Mouse (Mus musculus): ENCODE results near the gene Ppp1r27.
"Not testable (repeated sequence)": the region's sequence is repeated elsewhere in the genome, so short reads cannot be mapped to it uniquely, and the experiment has no call there.

The Ppp1r27 gene

DNA sequence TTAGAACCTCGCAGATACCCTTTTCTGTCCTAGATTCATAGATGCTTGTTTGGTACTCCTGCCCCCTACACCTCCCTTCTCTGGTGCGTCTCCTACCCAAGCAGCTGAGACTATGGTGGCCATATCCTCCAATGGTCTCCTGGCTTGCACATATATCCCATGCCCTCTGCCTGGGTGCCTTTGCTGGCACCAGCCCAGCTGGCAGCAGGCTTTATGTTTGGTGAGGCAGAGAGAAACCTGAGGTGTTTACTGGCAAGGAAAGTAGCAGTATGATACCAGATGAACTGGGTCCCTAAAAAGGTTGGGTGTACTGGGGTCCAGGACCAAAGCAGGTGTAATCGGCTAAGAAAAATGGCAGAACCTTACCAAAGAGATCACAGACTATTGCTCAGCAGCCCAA, 5.0 kb downstream of the Ppp1r27 start:
- DNase-seq (ENCODE audit: low spot score) = no peak

DNA sequence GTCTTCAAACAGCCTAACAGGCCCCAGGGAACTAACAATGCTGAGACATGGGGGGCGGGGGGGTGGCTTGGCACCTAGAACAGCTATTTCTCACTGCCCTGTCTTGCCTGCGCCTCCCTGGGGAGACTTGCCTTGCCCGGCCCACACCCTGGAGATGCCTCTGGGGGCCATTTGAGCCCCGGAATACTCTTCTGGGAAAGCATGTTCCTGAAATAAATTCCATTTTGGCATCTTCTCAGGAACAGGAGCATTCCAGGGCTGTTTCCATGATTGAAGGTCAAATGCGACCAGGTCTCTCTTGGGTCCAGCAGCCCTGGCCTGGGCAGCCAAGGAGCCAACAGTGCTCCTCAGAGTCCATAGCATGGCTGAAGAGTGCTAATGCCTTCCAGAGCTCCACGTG, 8.6 kb downstream of the Ppp1r27 start:
- no peak for DNase-seq (ENCODE audit: low spot score)

DNA sequence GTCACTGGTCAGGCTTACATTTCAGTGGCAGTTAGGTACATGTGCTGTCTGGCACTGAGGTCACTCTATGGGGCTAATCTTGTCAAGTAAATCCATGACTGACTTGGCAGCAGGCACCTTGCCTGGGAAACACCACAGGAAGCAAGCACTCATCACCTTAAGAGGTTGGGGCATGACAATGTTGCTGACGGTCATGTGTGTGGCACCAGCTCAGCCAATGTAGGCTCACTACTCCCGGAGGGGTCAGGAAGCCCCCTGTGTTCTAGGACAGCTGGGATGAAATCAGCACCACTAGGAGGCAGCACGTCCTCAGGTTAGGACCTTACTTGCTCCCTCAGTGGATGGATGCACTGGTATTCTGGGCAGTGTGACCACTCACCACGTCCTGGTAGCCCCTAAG, 9.0 kb downstream of the Ppp1r27 start:
- no peak for DNase-seq (ENCODE audit: low spot score)

DNA sequence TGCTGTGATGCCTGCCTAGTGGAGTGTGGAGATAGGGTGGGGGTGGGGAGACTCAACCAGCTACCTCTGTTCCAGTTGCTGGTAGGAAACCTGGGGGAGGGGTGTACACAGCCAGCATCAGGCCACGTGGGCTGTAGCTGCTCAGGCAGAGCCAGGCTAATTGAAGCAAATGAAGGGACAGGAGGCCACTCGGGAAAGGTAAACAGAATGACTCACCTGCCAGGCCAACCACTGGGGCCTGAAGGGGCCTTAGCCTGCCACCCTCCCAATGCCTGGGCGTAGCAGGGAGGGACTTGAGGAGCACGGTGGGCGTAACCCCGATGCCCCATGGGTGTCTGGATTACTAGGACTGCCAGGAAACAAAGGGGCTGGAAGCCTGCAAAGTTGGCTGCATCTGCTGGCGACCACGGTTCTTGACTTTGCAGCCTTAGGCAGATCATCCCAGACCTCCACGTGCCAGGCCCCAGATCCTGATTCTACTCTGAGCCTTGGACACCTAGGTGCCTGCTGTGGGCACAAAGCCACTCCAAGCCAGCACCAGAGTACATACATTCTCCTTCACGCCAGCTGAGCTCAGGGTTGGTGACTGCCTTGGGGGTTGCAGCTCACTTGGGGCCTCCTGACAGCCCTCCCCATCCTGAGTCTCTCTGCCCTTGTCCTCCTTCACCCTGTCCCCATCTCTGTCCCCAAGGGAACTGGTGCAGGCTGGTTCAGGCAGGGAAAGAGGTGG, 11.5 kb downstream of the Ppp1r27 start:
- DNase-seq (ENCODE audit: low spot score) = no peak

DNA sequence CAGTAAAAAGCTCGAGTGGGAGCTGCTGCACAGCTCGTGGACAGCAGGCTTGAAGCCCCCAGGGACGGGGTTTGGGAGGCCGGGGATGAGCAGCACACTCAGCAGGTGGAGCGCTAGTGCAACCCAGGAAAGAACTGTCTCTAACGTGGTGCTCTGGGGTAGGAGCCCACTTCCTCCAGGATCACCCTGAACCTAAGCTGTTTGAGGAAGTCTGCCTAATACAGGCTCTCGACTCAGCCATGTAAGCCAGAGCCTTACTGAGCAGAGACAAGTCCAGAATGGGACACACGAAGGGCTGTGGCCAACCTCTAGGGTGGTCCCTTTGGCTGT, 12.0 kb downstream of the Ppp1r27 start:
- no peak for DNase-seq (ENCODE audit: low spot score)

DNA sequence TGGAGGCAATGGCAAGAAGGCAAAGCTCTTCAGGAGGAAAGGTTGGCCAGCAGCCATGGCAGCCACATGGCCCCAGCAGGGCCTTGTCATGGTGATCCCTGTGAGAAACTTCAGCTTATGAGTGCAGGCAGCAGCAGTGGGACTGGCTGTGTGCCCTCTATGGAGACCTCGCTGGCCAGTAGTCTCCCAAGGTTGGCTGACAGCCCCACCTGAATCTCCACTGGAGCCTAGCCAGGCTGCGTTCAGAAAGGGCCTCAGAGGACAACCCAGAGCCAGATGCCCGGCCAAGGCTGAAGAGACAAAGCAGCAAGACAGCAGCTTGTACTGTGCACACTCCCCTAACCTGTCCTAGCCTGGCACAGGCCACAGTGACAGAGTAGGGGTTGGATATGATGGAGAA, 12.4 kb downstream of the Ppp1r27 start:
- DNase-seq (ENCODE audit: low spot score) = peak; percentile 65

DNA sequence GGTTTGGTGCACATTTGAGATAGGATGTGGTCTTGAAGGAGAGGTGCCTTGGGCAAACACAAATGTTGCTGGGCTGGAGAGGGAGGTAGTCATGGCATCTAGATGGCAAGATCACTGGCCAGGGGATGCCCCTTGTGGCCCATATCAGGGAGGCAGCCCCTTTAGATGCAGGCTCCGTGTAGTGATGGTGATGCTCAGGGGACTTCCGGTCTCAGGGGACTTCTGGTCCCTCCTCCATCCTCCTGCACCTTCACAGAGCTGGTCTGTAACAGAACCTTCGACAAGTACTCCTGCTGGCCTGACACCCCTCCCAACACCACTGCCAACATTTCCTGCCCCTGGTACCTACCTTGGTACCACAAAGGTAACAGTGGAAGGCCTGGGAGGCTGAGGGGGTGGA, 15.1 kb downstream of the Ppp1r27 start:
- no peak for DNase-seq (ENCODE audit: low spot score)

DNA sequence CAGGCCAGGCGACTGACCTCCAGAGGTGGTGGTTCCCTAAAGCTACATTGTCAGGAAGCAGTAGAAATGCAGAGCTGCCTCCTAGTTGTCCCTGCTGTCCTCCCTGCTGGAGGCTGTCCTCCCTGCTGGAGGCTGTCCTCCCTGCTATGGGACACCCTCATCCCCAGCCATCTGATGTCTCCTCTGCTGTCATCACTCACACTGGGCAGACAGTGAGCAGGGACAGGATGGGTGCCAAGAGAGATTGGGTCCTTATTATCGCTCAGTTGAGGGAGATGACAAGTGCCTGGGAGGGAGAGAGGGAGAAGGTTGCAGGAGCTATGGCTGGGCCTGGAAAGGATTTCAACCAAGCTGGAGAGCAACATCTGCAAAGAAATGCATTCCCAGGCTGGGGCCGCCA, 15.8 kb downstream of the Ppp1r27 start:
- no peak for DNase-seq (ENCODE audit: low spot score)

DNA sequence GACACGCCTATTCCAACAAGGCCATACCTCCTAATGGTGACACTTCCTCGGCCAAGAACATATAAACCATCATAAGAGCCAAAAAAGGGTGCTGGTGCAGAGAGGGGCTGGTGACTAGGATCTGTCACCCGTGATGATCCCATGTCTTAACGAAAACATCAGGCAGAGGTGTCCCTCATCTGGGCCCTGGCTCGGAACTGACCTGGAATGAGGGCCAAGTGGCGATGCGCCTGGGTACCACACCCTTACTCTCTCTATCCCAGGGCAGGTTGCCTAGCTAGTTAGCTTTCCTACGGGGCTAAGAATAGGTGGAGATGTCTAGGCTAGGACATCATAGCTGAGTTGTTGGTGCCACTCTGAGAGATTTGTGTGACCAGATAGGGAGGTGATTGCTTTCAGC, 16.8 kb downstream of the Ppp1r27 start:
- DNase-seq (ENCODE audit: low spot score) = no peak

DNA sequence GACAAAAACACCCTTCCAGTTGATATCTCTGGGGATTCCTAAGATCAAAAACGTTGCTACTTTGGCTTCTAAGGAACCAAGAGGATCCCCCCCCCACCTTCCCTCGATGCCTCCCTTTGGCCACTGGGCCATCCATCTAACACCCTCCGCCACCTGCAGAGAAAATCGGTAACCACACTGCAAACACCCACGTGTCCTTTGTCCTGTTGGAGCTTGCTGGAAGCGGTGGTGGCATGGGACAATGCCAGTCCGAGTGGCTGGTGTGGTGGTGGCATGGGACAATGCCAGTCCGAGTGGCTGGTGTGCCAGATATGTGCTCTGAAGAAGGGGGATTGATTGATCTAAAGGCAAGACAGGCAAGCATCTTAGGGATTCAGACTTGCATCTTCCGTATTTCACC, 19.3 kb downstream of the Ppp1r27 start:
- no peak for DNase-seq (ENCODE audit: low spot score)

DNA sequence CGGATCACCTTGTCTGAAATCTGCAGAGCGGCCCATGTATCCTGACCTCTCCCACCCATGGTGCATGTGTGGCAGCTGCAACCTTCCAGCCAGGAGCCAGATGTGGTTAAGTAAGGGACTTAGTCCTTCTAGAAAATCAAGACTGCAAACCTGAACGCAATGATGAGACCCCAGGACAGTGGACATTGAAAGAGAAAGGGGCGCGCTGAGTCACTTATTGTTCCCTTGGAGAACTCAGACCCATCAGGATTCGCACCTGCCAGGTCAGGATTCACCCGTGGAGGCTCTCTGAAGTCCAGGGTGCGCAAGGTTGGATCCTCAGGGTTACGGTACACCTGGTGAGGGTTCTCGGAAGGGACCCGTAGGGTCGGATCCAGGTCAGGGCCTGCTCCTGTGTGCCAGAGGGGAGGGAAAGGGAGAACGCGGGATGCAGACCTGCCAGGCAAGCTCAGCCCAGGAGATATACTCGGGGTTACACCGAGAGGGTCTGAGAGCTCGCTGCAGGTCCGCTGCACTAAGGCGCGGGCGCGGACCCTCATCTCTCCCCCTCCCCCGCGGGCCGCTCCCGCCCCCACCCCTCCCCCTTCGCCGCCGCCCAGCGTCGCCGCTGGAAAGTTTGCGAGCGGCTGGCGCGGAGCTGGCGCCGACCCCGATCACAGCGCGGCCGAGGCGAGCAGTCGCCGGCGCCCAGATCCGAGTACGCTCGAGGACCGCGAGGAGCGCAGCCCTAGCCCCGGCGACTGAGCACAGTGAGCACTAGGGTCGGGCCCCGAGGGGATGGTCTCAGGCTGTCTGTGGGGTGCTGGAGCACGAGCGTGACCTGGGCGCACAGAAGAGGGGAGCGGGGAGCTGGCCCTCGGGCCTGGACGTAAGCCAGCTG, 20.6 kb downstream of the Ppp1r27 start, which contains the start of gene Gcgr:
Gene Gcgr (plus strand): TSS at position 615 of the 880 bp plus-strand sequence.
- DNase-seq (ENCODE audit: low spot score) = no peak

DNA sequence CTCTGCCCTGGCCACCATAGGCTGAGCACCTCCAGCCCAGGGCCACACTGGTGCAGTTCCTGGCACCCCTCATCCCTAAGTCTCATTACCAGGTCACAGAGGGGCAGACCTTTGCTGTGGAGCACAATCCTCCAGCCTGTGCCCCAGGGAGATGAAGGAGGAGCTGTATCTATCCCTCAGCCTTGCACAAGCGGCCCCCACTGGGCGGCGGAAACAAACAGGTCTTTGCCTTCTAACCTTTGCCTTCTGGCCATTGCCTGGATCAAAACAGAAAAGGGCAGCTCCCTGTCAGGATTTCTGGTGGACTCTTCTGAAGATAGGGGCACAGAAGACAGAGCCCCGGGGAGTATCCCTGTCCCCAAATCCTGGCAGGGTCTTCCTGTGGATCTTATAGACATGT, 22.0 kb downstream of the Ppp1r27 start:
- DNase-seq (ENCODE audit: low spot score) = no peak

DNA sequence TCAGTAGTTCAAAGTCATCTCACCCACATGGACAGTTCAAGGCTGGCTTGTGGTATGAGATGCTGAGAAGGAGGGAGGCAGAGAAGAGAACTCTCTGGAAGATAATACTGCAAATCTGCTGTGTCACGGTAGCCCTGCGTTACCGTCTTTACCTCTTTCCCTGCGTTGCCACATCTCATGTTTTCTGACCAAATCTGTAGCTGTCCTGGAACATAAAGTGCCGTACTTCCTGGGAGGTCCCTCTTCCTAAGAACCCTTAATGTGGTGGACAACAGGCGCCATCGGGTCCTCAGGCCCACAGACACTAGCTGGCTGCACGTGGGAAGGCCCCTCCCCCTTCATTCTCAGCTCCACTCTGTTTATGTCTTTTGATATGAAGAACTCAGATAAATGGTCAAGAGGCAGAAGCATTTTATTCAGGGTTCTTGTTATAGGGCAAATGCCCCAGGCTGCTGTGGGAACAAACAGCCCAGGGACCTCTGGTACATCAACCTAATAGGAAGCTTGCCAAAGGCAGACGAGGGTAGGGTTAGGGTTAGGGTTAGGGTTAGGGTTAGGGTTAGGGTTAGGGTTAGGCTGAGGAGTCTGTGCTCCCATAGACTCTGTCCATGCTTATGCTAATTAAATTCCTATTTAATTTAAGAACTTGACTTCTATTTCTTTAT, 23.1 kb downstream of the Ppp1r27 start:
- no peak for DNase-seq (ENCODE audit: low spot score)

DNA sequence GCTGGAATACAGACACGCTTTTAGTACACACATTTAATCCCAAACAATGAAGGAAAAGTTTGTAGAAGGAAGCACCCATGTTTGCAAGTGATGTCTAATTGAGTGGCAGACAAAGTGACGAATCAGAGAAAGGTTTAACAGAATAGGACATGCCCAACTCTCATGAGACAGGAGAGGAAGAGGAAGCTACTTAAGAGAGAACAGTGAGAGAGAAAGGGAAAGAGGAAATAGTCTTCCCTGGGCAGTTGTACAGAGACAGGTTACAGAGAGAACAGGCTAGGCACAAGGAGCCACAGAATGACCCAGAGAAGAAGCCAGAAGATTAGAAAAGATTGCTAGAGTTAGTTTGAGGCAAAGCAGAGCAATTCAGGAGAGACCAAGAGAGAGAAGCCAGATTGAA, 25.0 kb downstream of the Ppp1r27 start:
- no peak for DNase-seq (ENCODE audit: low spot score)

DNA sequence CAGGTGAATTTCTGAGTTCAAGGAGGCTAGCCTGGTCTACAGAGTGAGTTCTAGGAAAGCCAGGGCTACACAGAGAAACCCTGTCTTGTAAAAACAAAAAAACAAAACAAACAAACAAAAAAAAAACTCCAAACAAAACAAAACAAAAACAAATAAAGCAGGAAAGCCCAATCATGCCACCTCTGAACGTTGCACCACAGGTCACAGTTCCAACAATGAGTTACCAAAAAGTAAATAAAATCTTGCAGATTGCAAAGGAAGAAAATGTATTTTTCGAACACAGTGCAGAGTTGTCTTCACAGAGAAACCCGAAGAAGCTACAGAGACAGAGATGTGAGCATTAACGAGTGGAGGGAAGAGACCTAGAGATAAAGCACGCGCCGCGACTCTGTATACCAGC, 28.4 kb downstream of the Ppp1r27 start:
- no peak for DNase-seq (ENCODE audit: low spot score)

DNA sequence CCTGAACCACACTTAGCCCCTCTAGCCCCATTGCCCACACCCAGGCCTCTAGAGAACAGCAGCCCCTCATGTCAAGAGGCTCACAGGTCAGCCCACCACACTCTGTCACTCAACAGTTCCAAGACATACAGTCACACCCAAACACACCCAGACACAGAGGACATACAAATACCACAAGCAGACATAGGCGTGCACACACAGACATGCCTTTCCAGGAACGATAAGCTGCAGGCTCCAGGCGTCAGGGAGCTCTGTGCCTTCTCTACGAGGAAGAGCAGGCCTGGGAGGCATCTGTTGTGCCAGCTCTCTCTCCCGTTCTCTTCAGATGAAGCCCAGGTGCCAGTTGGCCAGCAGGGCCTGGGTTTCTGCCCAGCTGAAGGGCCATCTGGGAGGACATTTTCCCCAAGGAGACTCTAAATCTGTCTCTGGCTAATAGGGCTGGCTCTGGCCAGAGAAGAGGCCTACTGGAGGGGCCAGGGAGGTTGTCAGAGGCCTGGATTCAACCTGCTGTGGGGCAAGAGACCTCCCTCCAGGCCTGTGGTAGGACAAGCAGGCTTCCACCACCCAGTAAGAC, 29.9 kb downstream of the Ppp1r27 start:
- no peak for DNase-seq (ENCODE audit: low spot score)

DNA sequence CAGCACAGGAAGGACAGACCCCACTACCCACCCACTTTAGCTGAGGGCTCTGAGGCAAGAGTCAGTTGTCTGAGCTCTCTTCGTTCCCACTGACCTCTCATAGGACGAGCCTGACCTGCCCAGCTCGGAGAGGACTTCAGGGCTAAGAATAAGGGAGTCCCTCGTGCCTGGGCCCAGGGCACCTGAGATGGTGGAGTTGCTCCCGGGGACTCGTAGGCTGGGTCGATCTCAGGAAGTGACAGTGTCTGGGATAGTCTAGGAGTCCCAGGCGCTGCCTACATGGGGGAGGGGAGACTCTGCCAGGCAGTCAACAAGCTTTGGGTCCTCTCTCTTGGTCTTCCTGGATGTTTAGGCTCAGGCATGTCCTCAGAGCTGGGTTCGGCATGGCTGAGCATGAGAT, 30.4 kb downstream of the Ppp1r27 start:
- no peak for DNase-seq (ENCODE audit: low spot score)

DNA sequence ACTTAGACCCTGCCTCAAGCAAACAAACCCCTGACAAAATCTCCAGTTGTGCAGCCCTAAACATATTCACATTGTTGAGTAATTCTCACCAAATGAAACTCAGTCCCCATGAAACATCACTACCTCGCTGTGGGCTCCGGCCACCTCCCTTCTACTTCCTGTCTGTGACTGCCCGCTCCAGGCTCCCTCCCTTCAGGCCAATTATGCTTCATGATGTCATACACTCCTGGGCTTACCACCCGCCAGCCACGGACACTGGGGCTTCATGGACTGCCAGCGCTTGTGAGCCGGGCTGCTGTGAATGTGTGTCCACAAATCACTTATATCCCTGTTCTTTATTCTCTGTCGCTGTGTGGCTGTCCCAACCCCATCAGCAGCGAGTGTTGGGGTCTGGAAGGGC, 31.2 kb downstream of the Ppp1r27 start:
- no peak for DNase-seq (ENCODE audit: low spot score)

DNA sequence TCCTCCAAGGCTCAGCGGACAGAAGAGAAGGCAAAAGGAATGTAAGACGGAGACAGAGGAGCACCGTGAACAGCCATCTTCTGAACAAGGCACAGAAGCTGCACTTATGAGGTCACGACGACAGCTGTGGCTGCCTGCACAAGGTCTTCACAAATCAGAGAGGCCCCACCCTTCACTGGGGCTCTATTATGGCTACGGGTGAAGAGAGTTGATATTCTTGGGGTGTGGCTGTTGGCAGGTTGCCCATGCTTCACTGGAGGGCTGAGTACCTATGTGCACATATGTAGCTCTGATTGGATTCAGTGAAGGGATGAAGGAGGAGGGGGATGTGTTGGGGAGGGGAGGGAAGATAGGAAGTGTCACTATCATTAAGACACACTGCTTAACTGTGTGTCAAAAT, 32.4 kb downstream of the Ppp1r27 start:
- DNase-seq (ENCODE audit: low spot score) = peak; percentile 64

DNA sequence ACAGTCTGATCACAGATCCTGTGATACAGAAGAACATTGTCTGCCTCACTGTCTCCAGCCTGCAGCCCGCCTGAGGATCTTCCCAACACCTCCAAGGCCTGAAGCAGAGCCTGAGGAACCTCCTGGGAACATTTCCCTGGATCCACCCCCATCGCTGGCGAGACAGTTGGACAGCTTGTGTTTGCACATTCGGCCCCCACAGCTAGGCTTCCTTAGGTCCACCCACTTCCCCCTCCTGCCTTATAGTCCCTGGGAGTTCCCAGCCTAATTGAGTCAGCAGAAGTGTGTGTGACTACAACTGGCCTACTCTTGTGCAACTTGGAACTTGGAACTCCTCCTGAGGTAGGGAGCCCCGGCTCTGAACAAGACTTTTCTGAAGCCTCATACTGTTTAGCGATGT, 32.9 kb downstream of the Ppp1r27 start:
- peak; percentile 59 for DNase-seq (ENCODE audit: low spot score)

DNA sequence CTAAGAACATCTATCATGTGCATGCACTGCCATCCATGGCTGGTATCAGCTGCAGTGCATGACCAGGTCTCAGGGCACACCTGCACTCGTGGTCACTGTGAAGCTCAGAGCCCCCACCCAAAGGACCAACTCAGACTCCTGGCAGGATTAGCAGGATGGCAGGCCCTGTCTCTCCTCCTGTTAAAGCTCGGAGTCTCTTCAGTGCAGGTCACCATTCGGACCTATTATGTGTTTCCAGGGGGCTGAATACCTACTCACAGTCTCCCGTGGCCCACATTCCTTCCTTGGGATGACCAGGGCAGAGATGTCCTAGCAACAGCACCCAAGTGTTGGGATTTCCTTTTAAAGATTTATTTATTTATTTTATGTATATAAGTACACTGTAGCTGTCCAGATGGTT, 33.8 kb downstream of the Ppp1r27 start:
- no peak for DNase-seq (ENCODE audit: low spot score)

DNA sequence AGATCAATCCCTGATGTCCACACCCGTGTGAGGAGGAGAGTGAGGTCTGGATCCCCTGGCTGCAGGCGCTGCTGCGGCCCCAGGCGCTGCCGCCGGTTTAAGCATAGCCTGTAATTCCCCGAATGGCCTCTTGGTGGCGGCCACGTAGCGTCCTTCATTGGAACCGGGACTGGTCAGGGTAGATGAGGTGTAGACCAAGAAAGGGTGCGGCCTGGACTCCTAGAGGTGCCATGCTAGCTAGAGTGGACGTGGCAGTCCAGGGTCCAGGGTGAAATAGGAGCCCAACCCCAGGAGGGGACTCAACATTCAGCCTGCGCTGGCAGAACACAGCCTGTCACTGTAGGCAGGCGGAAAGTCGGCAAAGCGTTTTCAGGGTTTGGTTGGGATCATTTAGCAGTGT, 35.3 kb downstream of the Ppp1r27 start:
- peak; percentile 93 for DNase-seq (ENCODE audit: low spot score)

DNA sequence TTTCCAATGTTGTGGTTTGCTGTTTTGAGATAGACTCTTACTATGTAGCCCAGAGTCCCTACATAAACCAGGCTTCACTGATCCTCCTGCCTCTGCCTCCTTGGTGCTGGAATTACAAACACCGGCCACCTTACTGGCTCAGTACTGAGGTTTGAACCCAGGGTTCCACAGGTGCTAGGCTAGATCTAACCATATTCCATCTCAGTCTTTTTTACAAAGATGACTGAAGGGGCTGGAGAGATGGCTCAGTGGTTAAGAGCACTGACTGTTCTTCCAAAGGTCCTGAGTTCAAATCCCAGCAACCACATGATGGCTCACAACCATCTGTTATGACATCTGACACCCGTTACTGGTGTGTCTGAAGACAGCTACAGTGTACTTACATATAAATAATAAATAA, 36.7 kb downstream of the Ppp1r27 start:
- DNase-seq (ENCODE audit: low spot score) = not testable (repeated sequence)
